Mouse (Mus musculus) MEL (cell line): ENCODE data around the gene Ptpre. TPM values are rescaled to one million over a fixed set of nuclear protein-coding genes. Genes with fewer than 3 reads are reported as not detected.

Source experiments
- DNase-seq: peaks from one replicate; pipeline ENCODE4 v3.0.0; 2011; ENCODE audit warnings: low read depth, low spot score
- H3K27ac ChIP-seq: 2 replicates; pipeline ENCODE4 v1.5.1; 2012; ENCODE audit warnings: low read depth, mild to moderate bottlenecking, control low read depth, low read length, moderate library complexity; ENCODE audit not compliant: control insufficient read depth
- H3K27me3 ChIP-seq, 2 experiments: fragments of 150-350 bp in 1 of 2; sonication (generic) in 1 of 2; 2 replicates each; pipeline ENCODE4 v1.6.1; 2012; ENCODE audit warnings: low read length in 2 of 2, mild to moderate bottlenecking in 2 of 2, improper control_type of control experiment in 1 of 2, moderate library complexity in 1 of 2; ENCODE audit not compliant: insufficient read depth in 2 of 2, control insufficient read depth in 1 of 2
- H3K36me3 ChIP-seq, 2 experiments: 2 replicates each; pipeline ENCODE4 v1.6.1; 2012 to 2014; ENCODE audit warnings: low read length in 2 of 2, improper control_type of control experiment in 1 of 2, inconsistent platforms in 1 of 2, mild to moderate bottlenecking in 1 of 2; ENCODE audit not compliant: insufficient read depth in 2 of 2, control insufficient read depth in 1 of 2
- H3K4me1 ChIP-seq, 2 experiments: fragments of 150-350 bp in 1 of 2; sonication (generic) in 1 of 2; 2 replicates each; pipeline ENCODE4 v1.6.1; 2012; ENCODE audit warnings: low read length in 2 of 2, improper control_type of control experiment in 1 of 2, mild to moderate bottlenecking in 1 of 2; ENCODE audit not compliant: insufficient read depth in 2 of 2, control insufficient read depth in 1 of 2
- H3K4me3 ChIP-seq, 2 experiments: fragments of 150-350 bp in 1 of 2; sonication (generic) in 1 of 2; 2 replicates each; pipeline ENCODE4 v1.5.1; 2012; ENCODE audit warnings: low read depth in 2 of 2, low read length in 2 of 2, mild to moderate bottlenecking in 2 of 2, moderate library complexity in 2 of 2, control low read depth in 1 of 2, improper control_type of control experiment in 1 of 2; ENCODE audit not compliant: control insufficient read depth in 1 of 2, insufficient read depth in 1 of 2
- H3K79me2 ChIP-seq: 2 replicates; pipeline ENCODE4 v1.6.1; 2012; ENCODE audit warnings: mild to moderate bottlenecking, low read length, moderate library complexity; ENCODE audit not compliant: control insufficient read depth, poor library complexity, insufficient read depth
- H3K9ac ChIP-seq: 2 replicates; pipeline ENCODE4 v1.6.1; 2012; ENCODE audit warnings: low read depth, mild to moderate bottlenecking, control low read depth, low read length, moderate library complexity; ENCODE audit not compliant: control insufficient read depth, poor library complexity, severe bottlenecking
- H3K9me3 ChIP-seq: fragments of 150-350 bp; sonication (generic); replicated peaks from 2 replicates; pipeline ENCODE4 v1.6.1; 2012; ENCODE audit warnings: mild to moderate bottlenecking, low read length, improper control_type of control experiment, moderate library complexity; ENCODE audit not compliant: insufficient read depth
- BHLHE40 ChIP-seq: IDR thresholded peaks from 2 replicates; pipeline ENCODE4 v1.6.1; 2012; ENCODE audit warnings: low read depth, mild to moderate bottlenecking, inconsistent platforms, low read length, improper control_type of control experiment, borderline replicate concordance
- CHD2 ChIP-seq: IDR thresholded peaks from 2 replicates; pipeline ENCODE4 v1.6.1; 2011; ENCODE audit warnings: low read length, improper control_type of control experiment
- CTCF ChIP-seq, 3 experiments: IDR thresholded peaks in 2 of 3; conservative IDR thresholded peaks in 1 of 3; 2 replicates each; pipeline ENCODE4 v1.5.1; 2011 to 2012; ENCODE audit warnings: low read length in 3 of 3, low read depth in 2 of 3, mild to moderate bottlenecking in 2 of 3, improper control_type of control experiment in 1 of 3, inconsistent platforms in 1 of 3, mixed read lengths in 1 of 3, moderate library complexity in 1 of 3; ENCODE audit not compliant: control insufficient read depth in 1 of 3, insufficient read depth in 1 of 3, poor library complexity in 1 of 3, severe bottlenecking in 1 of 3
- E2F4 ChIP-seq: IDR thresholded peaks from 2 replicates; pipeline ENCODE4 v1.6.1; 2011; ENCODE audit warnings: low read depth, low read length, improper control_type of control experiment, borderline replicate concordance
- ELF1 ChIP-seq: IDR thresholded peaks from 2 replicates; pipeline ENCODE4 v1.6.1; 2014; ENCODE audit warnings: low read depth, mild to moderate bottlenecking, inconsistent platforms, low read length, improper control_type of control experiment, moderate library complexity
- GABPA ChIP-seq: IDR thresholded peaks from 2 replicates; pipeline ENCODE4 v1.6.1; 2012; ENCODE audit warnings: low read depth, mild to moderate bottlenecking, inconsistent platforms, low read length, improper control_type of control experiment, moderate library complexity
- GATA1 ChIP-seq: IDR thresholded peaks from 2 replicates; pipeline ENCODE4 v1.6.1; 2011; ENCODE audit warnings: low read depth, low read length, improper control_type of control experiment
- HCFC1 ChIP-seq: IDR thresholded peaks from 2 replicates; pipeline ENCODE4 v1.6.1; 2012; ENCODE audit warnings: low read depth, mild to moderate bottlenecking, inconsistent platforms, low read length, improper control_type of control experiment, moderate library complexity
- JUND ChIP-seq: IDR thresholded peaks from 2 replicates; pipeline ENCODE4 v1.6.1; 2011; ENCODE audit warnings: low read depth, mild to moderate bottlenecking, improper control_type of control experiment, low read length
- KAT2A ChIP-seq: conservative IDR thresholded peaks from 2 replicates; pipeline ENCODE4 v1.6.1; 2012; ENCODE audit warnings: low read depth, low read length, improper control_type of control experiment, inconsistent platforms
- MAFK ChIP-seq: IDR thresholded peaks from 2 replicates; pipeline ENCODE4 v1.6.1; 2011; ENCODE audit warnings: low read depth, mild to moderate bottlenecking, low read length, improper control_type of control experiment, borderline replicate concordance
- MAZ ChIP-seq: IDR thresholded peaks from 2 replicates; pipeline ENCODE4 v1.6.1; 2012; ENCODE audit warnings: low read depth, mild to moderate bottlenecking, inconsistent platforms, low read length, improper control_type of control experiment
- MEF2A ChIP-seq: IDR thresholded peaks from 2 replicates; pipeline ENCODE4 v1.6.1; 2014; ENCODE audit warnings: low read depth, mild to moderate bottlenecking, inconsistent platforms, low read length, improper control_type of control experiment; ENCODE audit not compliant: poor library complexity, insufficient replicate concordance, severe bottlenecking; ENCODE audit errors: extremely low read depth
- MXI1 ChIP-seq: IDR thresholded peaks from 2 replicates; pipeline ENCODE4 v1.6.1; 2011; ENCODE audit warnings: mild to moderate bottlenecking, low read depth, low read length, improper control_type of control experiment
- MYB ChIP-seq: IDR thresholded peaks from 2 replicates; pipeline ENCODE4 v1.6.1; 2011; ENCODE audit warnings: mild to moderate bottlenecking, low read depth, low read length, improper control_type of control experiment
- MYC ChIP-seq: IDR thresholded peaks from 2 replicates; pipeline ENCODE4 v1.6.1; 2011; ENCODE audit warnings: low read depth, mild to moderate bottlenecking, low read length, improper control_type of control experiment, moderate library complexity
- NELFE ChIP-seq: IDR thresholded peaks from 2 replicates; pipeline ENCODE4 v1.6.1; 2011; ENCODE audit warnings: low read depth, low read length, improper control_type of control experiment
- POLR2A ChIP-seq, 2 experiments: IDR thresholded peaks; 2 replicates each; pipeline ENCODE4 v1.6.1; 2011 to 2012; ENCODE audit warnings: low read length in 2 of 2, mild to moderate bottlenecking in 2 of 2, control low read depth in 1 of 2, improper control_type of control experiment in 1 of 2, low read depth in 1 of 2, moderate library complexity in 1 of 2; ENCODE audit not compliant: control insufficient read depth in 1 of 2, insufficient read depth in 1 of 2, poor library complexity in 1 of 2
- POLR2AphosphoS2 ChIP-seq: IDR thresholded peaks from 2 replicates; pipeline ENCODE4 v1.6.1; 2011; ENCODE audit warnings: low read length, improper control_type of control experiment
- POLR2AphosphoS5 ChIP-seq: IDR thresholded peaks from 2 replicates; pipeline ENCODE4 v1.6.1; 2012; ENCODE audit warnings: low read depth, borderline replicate concordance, mild to moderate bottlenecking, inconsistent platforms, low read length, moderate library complexity, mixed read lengths
- RAD21 ChIP-seq: IDR thresholded peaks from 2 replicates; pipeline ENCODE4 v1.6.1; 2011; ENCODE audit warnings: mild to moderate bottlenecking, low read depth, low read length, improper control_type of control experiment
- RCOR1 ChIP-seq: IDR thresholded peaks from 2 replicates; pipeline ENCODE4 v1.6.1; 2012; ENCODE audit warnings: low read depth, mild to moderate bottlenecking, inconsistent platforms, low read length, improper control_type of control experiment
- SIN3A ChIP-seq: IDR thresholded peaks from 2 replicates; pipeline ENCODE4 v1.6.1; 2012; ENCODE audit warnings: low read length, improper control_type of control experiment, inconsistent platforms
- TBP ChIP-seq: IDR thresholded peaks from 2 replicates; pipeline ENCODE4 v1.8.0; 2011; ENCODE audit warnings: low read depth, low read length, improper control_type of control experiment
- TCF12 ChIP-seq: IDR thresholded peaks from 2 replicates; pipeline ENCODE4 v1.6.1; 2014; ENCODE audit warnings: low read depth, mild to moderate bottlenecking, inconsistent platforms, low read length, improper control_type of control experiment, moderate library complexity
- UBTF ChIP-seq: IDR thresholded peaks from 2 replicates; pipeline ENCODE4 v1.6.1; 2012; ENCODE audit warnings: low read depth, mild to moderate bottlenecking, inconsistent platforms, low read length, improper control_type of control experiment, moderate library complexity, borderline replicate concordance; ENCODE audit not compliant: insufficient read depth
- USF2 ChIP-seq, 2 experiments: IDR thresholded peaks; 2 replicates each; pipeline ENCODE4 v1.6.1; 2011 to 2012; ENCODE audit warnings: improper control_type of control experiment in 2 of 2, low read length in 2 of 2, borderline replicate concordance in 1 of 2, inconsistent platforms in 1 of 2, low read depth in 1 of 2, mild to moderate bottlenecking in 1 of 2; ENCODE audit not compliant: insufficient read depth in 1 of 2
- ZC3H11A ChIP-seq: IDR thresholded peaks from 2 replicates; pipeline ENCODE4 v1.6.1; 2012; ENCODE audit warnings: low read depth, mild to moderate bottlenecking, inconsistent platforms, low read length, improper control_type of control experiment
- ZKSCAN1 ChIP-seq: IDR thresholded peaks from 2 replicates; pipeline ENCODE4 v1.6.1; 2012; ENCODE audit warnings: low read depth, mild to moderate bottlenecking, inconsistent platforms, low read length, improper control_type of control experiment, moderate library complexity
- ZMIZ1 ChIP-seq: IDR thresholded peaks from 2 replicates; pipeline ENCODE4 v1.6.1; 2012; ENCODE audit warnings: low read depth, mild to moderate bottlenecking, inconsistent platforms, low read length, improper control_type of control experiment, moderate library complexity
- ZNF384 ChIP-seq: IDR thresholded peaks from 2 replicates; pipeline ENCODE4 v1.6.1; 2012; ENCODE audit warnings: low read depth, mild to moderate bottlenecking, inconsistent platforms, low read length, improper control_type of control experiment
- polyA plus RNA-seq, 2 experiments: library from polyadenylated mRNA; stranded (reverse) in 1 of 2; unstranded in 1 of 2; fragments of >175 nt in 1 of 2; fragments of >200 nt in 1 of 2; gene quantifications; 2 replicates each; pipeline versions ENCODE4 v1.2.1 to v1.2.4; 2012; ENCODE audit warnings: low replicate concordance in 2 of 2, low read depth in 1 of 2; ENCODE audit not compliant: insufficient read length in 2 of 2, insufficient read depth in 1 of 2, missing spikeins in 1 of 2
- total RNA-seq: library from RNA; depleted of rRNA; stranded (reverse); fragments of 300-350 nt; gene quantifications from 2 replicates; pipeline ENCODE4 v1.2.3, GENCODE M21; 2012

Ptpre gene
- total and polyA plus RNA-seq, 3 experiments, result 4.9 to 12.9 TPM; not detected in 1

GRCm38 (mm10) chr7:135715642-135716444 lies 178.6 kb downstream of the Ptpre start, which contains the start of gene Mki67 (continued):
- TF ChIP-seq MAZ (no peak), MEF2A (no peak), CHD2 (no peak), SIN3A (peak; percentile 21; the same call in 1 of the 2 replicates), ZNF384 (no peak), RAD21 (no peak), CTCF (IDR thresholded peaks at IDR 0.05 in 2 of 3, conservative IDR thresholded peaks at IDR 0.05 in 1 of 3; ENCODE audit: control insufficient read depth in 1 of 3, insufficient read depth in 1 of 3, low read depth in 2 of 3, low read length in 3 of 3, poor library complexity in 1 of 3, severe bottlenecking in 1 of 3) (no peak)

DNA sequence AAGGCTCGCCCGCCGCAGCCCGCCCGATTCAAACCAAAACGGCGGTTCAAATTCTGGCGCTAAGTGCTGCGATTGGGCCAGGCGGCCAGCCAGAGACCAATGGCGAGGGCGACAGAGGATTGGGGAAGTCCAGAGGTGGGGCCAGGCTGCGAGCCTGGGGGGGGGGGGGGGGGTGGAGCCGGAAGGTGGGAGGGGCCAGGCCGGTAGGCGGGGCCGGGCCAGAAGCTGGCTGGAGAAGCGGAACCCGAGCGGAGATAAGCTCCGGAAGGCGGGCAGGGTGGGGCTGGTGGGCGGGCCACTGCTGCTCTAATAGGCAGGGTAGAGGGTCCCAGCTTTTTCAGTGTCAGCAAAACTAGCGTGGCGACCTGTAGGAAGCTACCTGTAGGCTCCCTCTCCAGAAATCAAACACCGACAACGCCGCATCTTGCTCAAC lies 179.2 kb downstream of the Ptpre start:
- Histone ChIP-seq H3K27me3 (no peaks in the 10 kb centered on the region), H3K9ac (peak overlapping the region; percentile 78), H3K4me3 (peak overlapping the region; percentile 56 to 60), H3K36me3 (peaks cover 10 to 25% of the 10 kb centered on the region in 2 experiments), H3K27ac (peak overlapping the region; percentile 71), H3K79me2 (peaks cover 44% of the 10 kb centered on the region), H3K4me1 (peaks cover 6 to 12% of the 10 kb centered on the region in 2 experiments), H3K9me3 (no peaks in the 10 kb centered on the region)
- peak; percentile 96 for DNase-seq
- TF ChIP-seq UBTF, result no peak
- TF ChIP-seq MYB, result no peak
- TF ChIP-seq ZMIZ1, result peak; percentile 88
- no peak for TF ChIP-seq USF2 (IDR thresholded peaks at IDR 0.05; ENCODE audit: borderline replicate concordance in 1 of 2, insufficient read depth in 1 of 2, low read depth in 1 of 2, low read length in 2 of 2)
- TF ChIP-seq POLR2A (IDR thresholded peaks at IDR 0.05; ENCODE audit: control insufficient read depth in 1 of 2, insufficient read depth in 1 of 2, low read depth in 1 of 2, low read length in 2 of 2, poor library complexity in 1 of 2), result peak in 1 of 2 experiments; percentile 80; a peak in 2 of 4 replicates
- no peak for TF ChIP-seq BHLHE40
- no peak for TF ChIP-seq RCOR1
- TF ChIP-seq HCFC1, result no peak
- peak; percentile 31 for TF ChIP-seq GATA1
- TF ChIP-seq TBP, result peak; percentile 84
- peak; percentile 48; the same call in 1 of the 2 replicates for TF ChIP-seq POLR2AphosphoS2
- TF ChIP-seq GABPA, result no peak
- TF ChIP-seq JUND, result no peak
- TF ChIP-seq RAD21, result no peak
- TF ChIP-seq MEF2A, result no peak
- TF ChIP-seq MYC, result no peak
- peak; percentile 85; the same call in 1 of the 2 replicates for TF ChIP-seq E2F4
- TF ChIP-seq MAZ, result peak; percentile 82; the same call in 1 of the 2 replicates
- TF ChIP-seq TCF12, result peak; percentile 38; the same call in 1 of the 2 replicates
- TF ChIP-seq CTCF (IDR thresholded peaks at IDR 0.05 in 2 of 3, conservative IDR thresholded peaks at IDR 0.05 in 1 of 3; ENCODE audit: control insufficient read depth in 1 of 3, insufficient read depth in 1 of 3, low read depth in 2 of 3, low read length in 3 of 3, poor library complexity in 1 of 3, severe bottlenecking in 1 of 3), result no peak
- no peak for TF ChIP-seq ZC3H11A
- TF ChIP-seq ZKSCAN1, result no peak
- TF ChIP-seq ZNF384, result no peak
- no peak for TF ChIP-seq POLR2AphosphoS5
- TF ChIP-seq ELF1, result peak; percentile 61; the same call in 1 of the 2 replicates
- TF ChIP-seq MXI1, result no peak
- TF ChIP-seq MAFK, result peak; percentile 89
- no peak; the same call in 1 of the 2 replicates for TF ChIP-seq KAT2A
- peak; percentile 57; the same call in 1 of the 2 replicates for TF ChIP-seq NELFE
